Mouse (Mus musculus) spleen, adult 2 months (tissue): Measurements from ENCODE around the gene Kif5c.

Experiments
- CTCF ChIP-seq: fragments of 200-500 bp; IDR thresholded peaks from 2 replicates; pipeline ENCODE4 v1.5.1; 2011; ENCODE audit warnings: mild to moderate bottlenecking, inconsistent platforms; ENCODE audit not compliant: insufficient read depth, insufficient read length, insufficient replicate concordance; ENCODE audit errors: extremely low read depth
- POLR2A ChIP-seq: fragments of 200-500 bp; IDR thresholded peaks from 2 replicates; pipeline ENCODE4 v1.6.1; 2011; ENCODE audit warnings: low read depth, low read length, inconsistent platforms

DNA sequence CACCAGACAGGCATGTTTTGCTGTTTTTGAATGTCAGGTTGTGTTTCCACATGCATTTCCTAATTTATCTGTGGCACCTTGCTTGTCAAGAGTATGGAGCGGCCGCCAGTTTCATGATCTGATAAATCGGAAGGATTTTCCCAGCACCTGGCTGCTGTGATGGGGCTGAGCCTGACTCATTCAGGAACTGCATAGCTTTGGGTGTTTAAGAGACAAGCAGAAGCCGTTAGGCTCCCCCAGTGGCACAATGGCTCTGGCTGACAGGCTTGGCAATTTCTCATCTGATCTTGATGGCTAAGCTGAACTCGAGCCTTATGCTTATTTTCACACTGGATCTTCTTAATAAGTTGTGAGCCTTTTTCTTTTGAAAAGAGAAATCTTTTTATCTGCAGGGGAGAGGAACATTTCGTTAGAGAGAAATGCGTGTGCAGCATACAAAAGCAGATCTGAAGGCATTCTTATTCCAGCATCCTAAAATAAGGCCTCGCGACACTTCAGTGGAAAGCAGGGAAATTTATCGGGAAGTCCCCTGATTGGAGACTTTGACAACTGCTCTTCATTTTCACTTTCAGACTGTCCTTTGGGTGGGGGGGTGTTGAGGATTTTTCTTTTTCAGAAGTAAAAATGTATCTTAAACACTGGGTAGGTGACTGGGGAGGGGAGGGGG lies 132.6 kb downstream of the Kif5c start:
- no peak for TF ChIP-seq CTCF
- no peak for TF ChIP-seq POLR2A
